Mouse (Mus musculus): ENCODE measurements at regions not wholly inside any gene's neighbourhood (a gene's known extent, or its start where the extent isn't known, plus 50 kb on each side); places are given as distances from the start of the nearest gene placed in this dataset.
"Not testable (repeated sequence)": the region's sequence is repeated elsewhere in the genome, so short reads cannot be mapped to it uniquely, and the experiment has no call there.

- no peak for DNase-seq (ENCODE audit: low read depth, low spot score)
Measured at GRCm38 (mm10) chr6:16765354-16765753, 132.9 kb downstream of the Tfec start.

GRCm38 (mm10) chr6:16764707-16765106 lies 133.5 kb downstream of the Tfec start:
- DNase-seq (ENCODE audit: low read depth, low spot score), result no peak

GRCm38 (mm10) chr6:16755044-16755443 lies 143.2 kb downstream of the Tfec start:
- not testable (repeated sequence) for DNase-seq (ENCODE audit: low read depth, low spot score)

- DNase-seq (ENCODE audit: low read depth, low spot score), result no peak
Measured at GRCm38 (mm10) chr6:16733184-16733583, 165.1 kb downstream of the Tfec start.

- DNase-seq (ENCODE audit: low read depth, low spot score), result no peak
Measured at GRCm38 (mm10) chr6:16732095-16732494, 166.1 kb downstream of the Tfec start.

GRCm38 (mm10) chr6:16727256-16727890 lies 170.9 kb downstream of the Tfec start:
- no peak for DNase-seq (ENCODE audit: low read depth, low spot score)

- DNase-seq (ENCODE audit: low read depth, low spot score), result no peak
Measured at GRCm38 (mm10) chr6:16725256-16725655, 173.0 kb downstream of the Tfec start.

GRCm38 (mm10) chr6:16704496-16704895 lies 193.7 kb downstream of the Tfec start:
- DNase-seq (ENCODE audit: low read depth, low spot score), result no peak

GRCm38 (mm10) chr6:16703412-16703746 lies 194.9 kb downstream of the Tfec start:
- DNase-seq (ENCODE audit: low read depth, low spot score), result no peak

- DNase-seq (ENCODE audit: low read depth, low spot score), result no peak
Measured at GRCm38 (mm10) chr6:16702706-16703411, 195.4 kb downstream of the Tfec start.

GRCm38 (mm10) chr6:16697285-16697684 lies 201.0 kb downstream of the Tfec start:
- DNase-seq (ENCODE audit: low read depth, low spot score), result no peak

GRCm38 (mm10) chr6:16668004-16668403 lies 230.2 kb downstream of the Tfec start:
- DNase-seq (ENCODE audit: low read depth, low spot score), result no peak

GRCm38 (mm10) chr6:16667241-16667640 lies 231.0 kb downstream of the Tfec start:
- no peak for DNase-seq (ENCODE audit: low read depth, low spot score)

- DNase-seq (ENCODE audit: low read depth, low spot score), result no peak
Measured at GRCm38 (mm10) chr6:16646269-16646668, 252.0 kb downstream of the Tfec start.

- DNase-seq (ENCODE audit: low read depth, low spot score), result no peak
Measured at GRCm38 (mm10) chr6:16643519-16643918, 254.7 kb downstream of the Tfec start.

GRCm38 (mm10) chr6:16636736-16637304 lies 261.4 kb downstream of the Tfec start:
- no peak for DNase-seq (ENCODE audit: low read depth, low spot score)

GRCm38 (mm10) chr6:16636108-16636507 lies 262.1 kb downstream of the Tfec start:
- DNase-seq (ENCODE audit: low read depth, low spot score), result no peak

- no peak for DNase-seq (ENCODE audit: low read depth, low spot score)
Measured at GRCm38 (mm10) chr6:16607393-16608023, 290.7 kb downstream of the Tfec start.

- DNase-seq (ENCODE audit: low read depth, low spot score), result no peak
Measured at GRCm38 (mm10) chr6:16606687-16607392, 291.4 kb downstream of the Tfec start.

GRCm38 (mm10) chr6:16592411-16592810 lies 305.8 kb downstream of the Tfec start:
- no peak for DNase-seq (ENCODE audit: low read depth, low spot score)

GRCm38 (mm10) chr6:16582302-16582701 lies 315.9 kb downstream of the Tfec start:
- DNase-seq (ENCODE audit: low read depth, low spot score), result no peak

GRCm38 (mm10) chr6:16581801-16582200 lies 316.4 kb downstream of the Tfec start:
- DNase-seq (ENCODE audit: low read depth, low spot score), result no peak

All from A20 (cell line).